Mouse (Mus musculus) lung, postnatal 0 days (tissue): Measurements from ENCODE around the gene Tgfb3. TPM values are rescaled to one million over a fixed set of nuclear protein-coding genes. Genes with fewer than 3 reads are reported as not detected.

Source experiments
- ATAC-seq: fragments of 200-750 bp; cut with Nextera tagmentation; 2 replicates; pipeline ENCODE4 v1.8.0; 2017; ENCODE audit warnings: moderate library complexity
- DNase-seq: peaks from one replicate; pipeline ENCODE4 v3.0.0-alpha.2; 2016; ENCODE audit warnings: low spot score
- H3K27ac ChIP-seq: fragments of 300-500 bp; sonication (generic); 2 replicates; pipeline ENCODE4 v1.5.1; 2014; ENCODE audit warnings: antibody characterized with exemption, mild to moderate bottlenecking, low read length, mixed read lengths
- H3K27me3 ChIP-seq: fragments of 300-500 bp; sonication (generic); replicated peaks from 2 replicates; pipeline ENCODE4 v1.6.1; 2014; ENCODE audit warnings: low read length, mixed read lengths; ENCODE audit not compliant: insufficient read depth
- H3K36me3 ChIP-seq: fragments of 300-500 bp; sonication (generic); 2 replicates; pipeline ENCODE4 v1.6.1; 2014; ENCODE audit warnings: low read length, mixed read lengths; ENCODE audit not compliant: insufficient read depth
- H3K4me1 ChIP-seq: fragments of 300-500 bp; sonication (generic); 2 replicates; pipeline ENCODE4 v1.6.1; 2014; ENCODE audit warnings: antibody characterized with exemption, low read depth, low read length, mixed read lengths; ENCODE audit not compliant: insufficient read depth
- H3K4me2 ChIP-seq: fragments of 300-500 bp; sonication (generic); replicated peaks from 2 replicates; pipeline ENCODE4 v1.6.1; 2014; ENCODE audit warnings: low read depth, mild to moderate bottlenecking, low read length, moderate library complexity, mixed read lengths
- H3K4me3 ChIP-seq: fragments of 300-500 bp; sonication (generic); 2 replicates; pipeline ENCODE4 v1.5.1; 2014; ENCODE audit warnings: low read depth, low read length
- H3K9ac ChIP-seq: fragments of 300-500 bp; sonication (generic); replicated peaks from 2 replicates; pipeline ENCODE4 v1.6.1; 2014; ENCODE audit warnings: low read depth, mild to moderate bottlenecking
- H3K9me3 ChIP-seq: fragments of 300-500 bp; sonication (generic); 2 replicates; pipeline ENCODE4 v1.6.1; 2016; ENCODE audit warnings: low read length, mixed read lengths
- CTCF ChIP-seq: IDR thresholded peaks from 2 replicates; pipeline ENCODE4 v1.5.1; 2016; ENCODE audit warnings: antibody characterized with exemption, mild to moderate bottlenecking
- EP300 ChIP-seq: IDR thresholded peaks from 2 replicates; pipeline ENCODE4 v1.6.1; 2016; ENCODE audit warnings: antibody characterized with exemption, mild to moderate bottlenecking, control low read depth
- WGBS: fragments of 180-500 bp; shearing (Covaris S2); extraction: QIAGEN DNeasy Blood & Tissue Kit; methylation state at CpG from one replicate; pipeline ENCODE4 v1.1.7; 2014; 5-methylcytosine and 5-hydroxymethylcytosine counted together
- polyA plus RNA-seq: library from polyadenylated mRNA; unstranded; fragments of >200 nt; fragmentation: Nextera tagmentation; extraction: Ambion mirVana; gene quantifications from 2 replicates; pipeline ENCODE4 v1.2.1, GENCODE M21; 2015

Tgfb3 gene
- polyA plus RNA-seq = 20.6 and 23.5 TPM in 2 replicates

DNA sequence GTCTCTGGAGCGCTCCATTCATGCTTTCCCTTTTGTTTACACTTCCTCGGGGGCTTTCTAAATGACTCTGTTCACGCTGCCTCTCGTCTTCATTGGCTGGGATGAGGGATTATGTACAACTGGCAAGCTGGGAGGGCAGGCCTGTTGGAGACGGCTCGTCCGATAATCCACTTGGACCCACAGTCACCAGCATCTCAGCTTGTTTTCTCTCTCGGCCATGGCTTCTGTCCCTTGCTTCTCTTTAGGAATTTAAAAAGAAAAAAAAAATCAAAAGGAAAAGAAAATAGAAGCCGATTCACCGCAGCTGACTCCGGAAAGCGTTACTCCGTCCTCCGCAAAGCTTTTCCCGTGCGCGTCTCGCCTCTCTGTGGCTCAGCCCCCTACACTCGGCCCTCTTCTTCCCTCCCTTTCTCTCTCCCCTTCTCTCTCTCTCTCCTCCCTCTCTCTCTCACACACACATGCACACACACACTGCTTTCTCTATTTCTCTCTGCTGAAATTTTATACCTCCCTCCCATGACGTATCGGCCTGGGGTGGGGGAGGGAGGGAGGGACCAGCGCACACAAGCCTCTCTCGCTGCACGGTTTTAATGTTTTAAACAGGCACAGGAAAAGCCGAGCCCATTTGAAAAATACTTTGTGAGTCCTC is at the start of gene Tgfb3:
TSS of gene Tgfb3 (minus strand) at position 489 of the 649 bp plus-strand sequence.
- Histone ChIP-seq H3K27me3 (no peaks in the 10 kb centered on the region), H3K4me1 (peaks cover 11% of the 10 kb centered on the region; the same call in 1 of the 2 replicates), H3K4me2 (peak within 1 kb of the TSS; percentile 91), H3K9ac (peak within 1 kb of the TSS; percentile 56), H3K27ac (peak within 1 kb of the TSS; percentile 94), H3K36me3 (no peaks in the 10 kb centered on the region), H3K4me3 (peak within 1 kb of the TSS; percentile 54), H3K9me3 (no peaks in the 10 kb centered on the region)
- WGBS = under 1% methylated on average over 25 of the region's 25 CpGs
- ATAC-seq (peak; percentile 77), DNase-seq (peak; percentile 89)
- TF ChIP-seq CTCF = no peak
- no peak for TF ChIP-seq EP300

DNA sequence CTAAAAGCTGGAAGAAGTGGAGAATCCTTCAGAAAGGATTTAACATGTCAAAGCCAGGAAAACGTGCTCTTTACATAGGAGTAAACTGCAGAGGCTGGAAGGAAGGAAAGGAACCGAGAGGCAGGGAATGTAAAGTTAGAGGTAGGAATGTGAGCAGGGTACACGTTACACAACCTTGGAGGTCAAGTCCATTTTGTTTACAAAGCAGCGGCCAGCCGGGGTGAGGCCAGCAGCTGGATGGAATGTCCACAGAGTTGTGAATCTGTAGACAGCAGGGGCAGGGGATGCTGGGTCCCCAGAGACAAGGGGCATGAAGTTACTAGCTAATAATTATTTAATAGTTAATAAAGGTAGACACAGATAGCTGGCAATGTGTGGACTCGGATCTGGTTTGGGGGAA is 49.3 kb upstream of the Tgfb3 start:
- no peak overlapping the region for H3K4me3 ChIP-seq
- ATAC-seq = peak; percentile 61
- H3K4me2 ChIP-seq = no peak overlapping the region
- no peak overlapping the region for H3K27ac ChIP-seq
- H3K9me3 ChIP-seq = no peaks in the 10 kb centered on the region
- WGBS = 25% methylated on average over 6 of the region's 6 CpGs
- no peak overlapping the region for H3K9ac ChIP-seq
- peaks cover 3% of the 10 kb centered on the region for H3K4me1 ChIP-seq
- TF ChIP-seq CTCF = no peak
- peak; percentile 46; the same call in 1 of the 2 replicates for TF ChIP-seq EP300
- H3K36me3 ChIP-seq = no peaks in the 10 kb centered on the region
- H3K27me3 ChIP-seq = no peaks in the 10 kb centered on the region
- DNase-seq = peak; percentile 54

DNA sequence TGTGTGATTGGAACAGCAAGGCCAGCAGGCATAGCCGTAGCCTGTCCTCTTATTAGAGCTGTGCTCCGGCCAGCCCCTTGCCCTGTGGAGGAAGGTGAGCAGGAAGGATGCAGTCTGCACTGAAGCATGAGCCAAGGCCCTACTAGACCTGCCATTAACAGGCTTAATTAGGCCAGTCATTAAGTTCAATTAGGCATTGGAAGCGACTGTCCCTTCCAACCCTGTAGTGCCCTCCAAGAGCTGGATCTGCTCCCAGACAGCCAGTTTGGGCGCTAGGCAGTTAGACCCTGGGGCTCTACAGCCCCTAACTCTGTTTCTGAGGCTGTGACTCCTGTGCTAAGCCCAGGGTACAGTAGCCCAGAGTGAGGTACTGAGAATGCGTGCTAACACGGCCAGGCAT is 45.2 kb upstream of the Tgfb3 start:
- Histone ChIP-seq H3K9me3 (no peaks in the 10 kb centered on the region), H3K27me3 (no peaks in the 10 kb centered on the region), H3K4me1 (peaks cover 3% of the 10 kb centered on the region), H3K4me2 (no peak overlapping the region), H3K4me3 (no peak overlapping the region), H3K36me3 (no peaks in the 10 kb centered on the region), H3K27ac (no peak overlapping the region), H3K9ac (no peak overlapping the region)
- DNase-seq (no peak), ATAC-seq (no peak)
- WGBS = 83% methylated on average over 6 of the region's 6 CpGs
- TF ChIP-seq CTCF (no peak), EP300 (no peak)

DNA sequence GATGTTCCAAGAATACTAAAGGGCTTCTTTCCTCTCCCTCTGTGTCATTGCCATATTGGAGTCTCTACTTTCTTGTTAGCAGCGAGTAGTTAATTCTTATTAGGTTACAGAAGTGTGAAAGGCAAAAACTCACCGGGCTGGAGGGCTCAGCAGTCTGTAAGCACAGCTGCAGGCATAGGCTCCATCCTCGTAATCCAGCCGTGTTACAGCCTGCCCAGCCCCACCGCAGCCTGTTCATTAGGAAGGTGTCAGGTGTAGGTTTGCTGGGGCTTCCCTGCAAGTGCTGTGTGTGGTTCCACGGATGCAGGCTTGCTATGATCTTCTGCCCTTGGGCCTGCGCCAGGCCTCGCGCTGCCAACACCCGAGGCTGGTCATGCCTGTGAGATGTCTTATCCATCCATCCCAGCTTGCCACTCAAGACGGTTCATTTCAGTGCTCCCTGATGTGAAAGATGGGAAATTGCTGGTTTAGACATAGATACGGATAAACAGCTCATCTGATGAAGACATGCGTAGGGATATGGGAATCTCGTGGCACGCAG is 37.5 kb upstream of the Tgfb3 start:
- WGBS = 81% methylated on average over 15 of the region's 15 CpGs
- no peaks in the 10 kb centered on the region for H3K27me3 ChIP-seq
- TF ChIP-seq EP300 = no peak
- H3K27ac ChIP-seq = no peak overlapping the region
- no peaks in the 10 kb centered on the region for H3K4me1 ChIP-seq
- no peak overlapping the region for H3K9ac ChIP-seq
- no peak overlapping the region for H3K4me3 ChIP-seq
- no peaks in the 10 kb centered on the region for H3K9me3 ChIP-seq
- no peak for ATAC-seq
- no peak for DNase-seq
- no peak overlapping the region for H3K4me2 ChIP-seq
- no peaks in the 10 kb centered on the region for H3K36me3 ChIP-seq

DNA sequence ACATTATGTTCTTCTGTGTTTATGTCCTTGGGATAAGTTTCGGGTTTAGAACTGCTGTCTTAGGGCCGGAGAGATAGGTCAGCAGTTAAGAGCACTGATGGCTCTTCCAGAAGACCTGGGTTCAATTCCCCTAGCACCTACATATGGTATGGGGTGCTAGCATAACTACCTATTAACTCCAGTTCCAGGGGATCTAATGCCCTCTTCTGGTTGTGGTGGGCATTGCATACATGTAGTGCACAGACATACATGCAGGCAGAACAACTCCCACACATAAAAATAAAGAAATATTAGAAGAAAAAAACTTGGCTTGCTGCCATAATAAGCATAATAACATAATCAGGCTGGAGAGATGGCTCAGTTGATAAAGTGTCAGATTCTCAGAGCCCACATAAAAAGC is 31.8 kb upstream of the Tgfb3 start:
- Histone ChIP-seq H3K9ac (no peak overlapping the region), H3K9me3 (no peaks in the 10 kb centered on the region), H3K27ac (no peak overlapping the region), H3K4me3 (no peak overlapping the region), H3K27me3 (no peaks in the 10 kb centered on the region), H3K4me1 (no peaks in the 10 kb centered on the region), H3K36me3 (0 out of 2 replicates have a peak, but pooled peaks cover 2% of the 10 kb centered on the region), H3K4me2 (no peak overlapping the region)
- WGBS = 92% methylated on average over 2 of the region's 2 CpGs
- DNase-seq (peak; percentile 19), ATAC-seq (no peak)
- no peak for TF ChIP-seq EP300
- TF ChIP-seq CTCF = peak; percentile 75

DNA sequence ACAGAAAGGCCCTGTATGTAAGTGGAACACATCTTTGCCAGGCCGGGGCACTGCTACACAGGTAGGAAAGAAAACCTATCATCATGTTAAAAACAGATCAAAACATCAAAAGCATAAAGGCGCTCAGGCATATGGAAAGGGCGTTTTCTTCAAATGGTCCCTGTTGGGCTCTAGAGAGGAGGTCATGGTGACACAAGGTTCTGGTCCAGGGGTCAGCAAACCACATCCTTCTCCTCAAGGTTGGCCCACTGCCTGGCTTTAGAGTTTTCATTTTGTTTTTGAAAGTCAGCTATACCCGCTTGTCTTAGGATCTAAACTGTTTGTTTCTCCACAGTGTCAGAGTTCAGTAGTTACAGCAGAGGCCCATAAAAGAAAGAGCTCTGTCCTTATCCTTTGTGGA is 30.7 kb upstream of the Tgfb3 start:
- H3K4me3 ChIP-seq = no peak overlapping the region
- 0 out of 2 replicates have a peak, but pooled peaks cover 3% of the 10 kb centered on the region for H3K36me3 ChIP-seq
- 83% methylated on average over 4 of the region's 4 CpGs for WGBS
- no peak overlapping the region for H3K27ac ChIP-seq
- no peaks in the 10 kb centered on the region for H3K27me3 ChIP-seq
- no peak overlapping the region for H3K9ac ChIP-seq
- TF ChIP-seq CTCF = no peak
- TF ChIP-seq EP300 = no peak
- DNase-seq (no peak), ATAC-seq (no peak)
- H3K9me3 ChIP-seq = no peaks in the 10 kb centered on the region
- H3K4me1 ChIP-seq = no peaks in the 10 kb centered on the region; the same call in 1 of the 2 replicates
- H3K4me2 ChIP-seq = no peak overlapping the region
